Mouse (Mus musculus) forebrain, embryonic 15.5 days (tissue): ENCODE data around the gene Gm5431. TPM values are rescaled to one million over a fixed set of nuclear protein-coding genes. Genes with fewer than 3 reads are reported as not detected.
A peak's percentile ranks its signal among the peaks of the same experiment; 100 is the strongest.

Source experiments
- ATAC-seq: fragments of 200-750 bp; cut with Nextera tagmentation; replicated peaks from 2 replicates; pipeline ENCODE4 v1.8.0; 2017; ENCODE audit warnings: mild to moderate bottlenecking, moderate TSS enrichment, moderate library complexity
- H3K27ac ChIP-seq: fragments of 300-500 bp; sonication (generic); replicated peaks from 2 replicates; pipeline ENCODE4 v1.5.1; 2015; ENCODE audit warnings: mild to moderate bottlenecking, inconsistent platforms
- H3K27me3 ChIP-seq: fragments of 300-500 bp; sonication (generic); 2 replicates; pipeline ENCODE4 v1.6.1; 2015; ENCODE audit warnings: inconsistent platforms
- H3K36me3 ChIP-seq: fragments of 300-500 bp; sonication (generic); 2 replicates; pipeline ENCODE4 v1.6.1; 2015; ENCODE audit warnings: mild to moderate bottlenecking, inconsistent platforms
- H3K4me1 ChIP-seq: fragments of 300-500 bp; sonication (generic); 2 replicates; pipeline ENCODE4 v1.6.1; 2015; ENCODE audit warnings: inconsistent platforms
- H3K4me2 ChIP-seq: fragments of 300-500 bp; sonication (generic); replicated peaks from 2 replicates; pipeline ENCODE4 v1.6.1; 2015; ENCODE audit warnings: mild to moderate bottlenecking, inconsistent platforms
- H3K4me3 ChIP-seq: fragments of 300-500 bp; sonication (generic); 2 replicates; pipeline ENCODE4 v1.5.1; 2015; ENCODE audit warnings: mild to moderate bottlenecking, inconsistent platforms
- H3K9ac ChIP-seq: fragments of 300-500 bp; sonication (generic); replicated peaks from 2 replicates; pipeline ENCODE4 v1.6.1; 2015; ENCODE audit warnings: mild to moderate bottlenecking, inconsistent platforms
- H3K9me3 ChIP-seq: fragments of 300-500 bp; sonication (generic); 2 replicates; pipeline ENCODE4 v1.6.1; 2016; ENCODE audit warnings: inconsistent platforms
- WGBS: fragments of 180-500 bp; shearing (Covaris S2); methylation state at CpG from one replicate; pipeline ENCODE4 v1.1.7; 2015; ENCODE audit warnings: mixed read lengths; 5-methylcytosine and 5-hydroxymethylcytosine counted together
- polyA plus RNA-seq: library from polyadenylated mRNA; unstranded; fragments of >200 nt; fragmentation: Nextera tagmentation; extraction: Ambion mirVana; gene quantifications from 2 replicates; pipeline ENCODE4 v1.2.1, GENCODE M21; 2015

The Gm5431 gene
- polyA plus RNA-seq, 1 experiment from 2014 or later, result 0.11 TPM

GRCm38 (mm10) chr11:48869380-48870110, 32.5 kb downstream of the Gm5431 start:
- H3K27me3 ChIP-seq, result 0 out of 2 replicates have a peak, but pooled peaks cover 4% of the 10 kb centered on the region
- H3K9ac ChIP-seq, result no peak overlapping the region
- H3K4me2 ChIP-seq, result no peak overlapping the region
- no peak overlapping the region for H3K27ac ChIP-seq
- no peaks in the 10 kb centered on the region for H3K36me3 ChIP-seq
- H3K9me3 ChIP-seq, result no peaks in the 10 kb centered on the region
- H3K4me3 ChIP-seq, result no peak overlapping the region
- peaks cover 15% of the 10 kb centered on the region for H3K4me1 ChIP-seq
- 76% methylated on average over 7 of the region's 7 CpGs for WGBS
- no peak for ATAC-seq

- peaks cover 7% of the 10 kb centered on the region for H3K4me1 ChIP-seq
- H3K27ac ChIP-seq, result no peak overlapping the region
- H3K4me2 ChIP-seq, result no peak overlapping the region
- H3K36me3 ChIP-seq, result no peaks in the 10 kb centered on the region
- H3K9ac ChIP-seq, result no peak overlapping the region
- no peaks in the 10 kb centered on the region for H3K27me3 ChIP-seq
- no peak overlapping the region for H3K4me3 ChIP-seq
- no peak for ATAC-seq
- 96% methylated on average over 9 of the region's 9 CpGs for WGBS
- H3K9me3 ChIP-seq, result no peaks in the 10 kb centered on the region
Observed at GRCm38 (mm10) chr11:48866481-48866880, 35.5 kb downstream of the Gm5431 start.

GRCm38 (mm10) chr11:48863808-48864207, 38.2 kb downstream of the Gm5431 start:
- WGBS, result 89% methylated on average over 3 of the region's 3 CpGs
- Histone ChIP-seq H3K36me3 (no peaks in the 10 kb centered on the region), H3K27me3 (0 out of 2 replicates have a peak, but pooled peaks cover 4% of the 10 kb centered on the region), H3K4me2 (no peak overlapping the region), H3K9me3 (no peaks in the 10 kb centered on the region), H3K4me3 (no peak overlapping the region), H3K27ac (no peak overlapping the region), H3K4me1 (peaks cover 1% of the 10 kb centered on the region), H3K9ac (no peak overlapping the region)
- no peak for ATAC-seq

GRCm38 (mm10) chr11:48862784-48863319, 39.2 kb downstream of the Gm5431 start:
- Histone ChIP-seq H3K4me1 (peaks cover 11% of the 10 kb centered on the region), H3K27me3 (0 out of 2 replicates have a peak, but pooled peaks cover 8% of the 10 kb centered on the region), H3K4me2 (no peak overlapping the region), H3K9me3 (no peaks in the 10 kb centered on the region), H3K36me3 (no peaks in the 10 kb centered on the region), H3K4me3 (no peak overlapping the region), H3K9ac (no peak overlapping the region), H3K27ac (no peak overlapping the region)
- WGBS, result 84% methylated on average over 1 of the region's 1 CpGs
- ATAC-seq, result no peak

GRCm38 (mm10) chr11:48859014-48859413, 43.0 kb downstream of the Gm5431 start:
- H3K4me3 ChIP-seq, result peak overlapping the region; percentile 64
- WGBS, result 0% methylated on average over 6 of the region's 6 CpGs
- H3K9me3 ChIP-seq, result no peaks in the 10 kb centered on the region
- no peak overlapping the region for H3K27ac ChIP-seq
- peak overlapping the region; percentile 83 for H3K4me2 ChIP-seq
- H3K9ac ChIP-seq, result peak overlapping the region; percentile 37; the same call in 1 of the 2 replicates
- H3K4me1 ChIP-seq, result peaks cover 33% of the 10 kb centered on the region
- ATAC-seq, result no peak
- no peaks in the 10 kb centered on the region for H3K36me3 ChIP-seq
- 0 out of 2 replicates have a peak, but pooled peaks cover 8% of the 10 kb centered on the region for H3K27me3 ChIP-seq

GRCm38 (mm10) chr11:48853474-48854180, 48.4 kb downstream of the Gm5431 start:
- peak overlapping the region; percentile 83 for H3K4me2 ChIP-seq
- peaks cover 44% of the 10 kb centered on the region for H3K4me1 ChIP-seq
- H3K9ac ChIP-seq, result peak overlapping the region; percentile 51
- 0 out of 2 replicates have a peak, but pooled peaks cover 4% of the 10 kb centered on the region for H3K27me3 ChIP-seq
- H3K9me3 ChIP-seq, result no peaks in the 10 kb centered on the region
- no peaks in the 10 kb centered on the region for H3K36me3 ChIP-seq
- peak overlapping the region; percentile 64 for H3K4me3 ChIP-seq
- under 1% methylated on average over 31 of the region's 31 CpGs for WGBS
- peak overlapping the region; percentile 56 for H3K27ac ChIP-seq
- ATAC-seq, result peak; percentile 54

GRCm38 (mm10) chr11:48852624-48853473, 49.2 kb downstream of the Gm5431 start:
- Histone ChIP-seq H3K9ac (peak overlapping the region; percentile 51), H3K4me1 (peaks cover 36% of the 10 kb centered on the region), H3K27ac (peak overlapping the region; percentile 56), H3K4me2 (peak overlapping the region; percentile 83), H3K36me3 (no peaks in the 10 kb centered on the region), H3K4me3 (peak overlapping the region; percentile 64), H3K9me3 (no peaks in the 10 kb centered on the region), H3K27me3 (no peaks in the 10 kb centered on the region)
- 9% methylated on average over 23 of the region's 23 CpGs for WGBS
- peak; percentile 24 for ATAC-seq

GRCm38 (mm10) chr11:48852190-48852589, 49.8 kb downstream of the Gm5431 start:
- WGBS, result 73% methylated on average over 4 of the region's 4 CpGs
- H3K4me1 ChIP-seq, result peaks cover 31% of the 10 kb centered on the region
- ATAC-seq, result no peak
- no peaks in the 10 kb centered on the region for H3K9me3 ChIP-seq
- peak overlapping the region; percentile 64 for H3K4me3 ChIP-seq
- no peak overlapping the region for H3K27ac ChIP-seq
- no peaks in the 10 kb centered on the region for H3K27me3 ChIP-seq
- H3K9ac ChIP-seq, result no peak overlapping the region
- H3K4me2 ChIP-seq, result peak overlapping the region; percentile 83; the same call in 1 of the 2 replicates
- no peaks in the 10 kb centered on the region for H3K36me3 ChIP-seq

GRCm38 (mm10) chr11:48851270-48851995, 50.6 kb downstream of the Gm5431 start:
- Histone ChIP-seq H3K27me3 (no peaks in the 10 kb centered on the region), H3K4me3 (no peak overlapping the region), H3K9ac (no peak overlapping the region), H3K4me1 (peaks cover 30% of the 10 kb centered on the region), H3K9me3 (no peaks in the 10 kb centered on the region), H3K36me3 (no peaks in the 10 kb centered on the region), H3K4me2 (no peak overlapping the region), H3K27ac (no peak overlapping the region)
- no peak for ATAC-seq
- WGBS, result 85% methylated on average over 4 of the region's 4 CpGs

GRCm38 (mm10) chr11:48850240-48850639, 51.8 kb downstream of the Gm5431 start:
- no peaks in the 10 kb centered on the region for H3K36me3 ChIP-seq
- H3K4me1 ChIP-seq, result peaks cover 27% of the 10 kb centered on the region
- H3K27ac ChIP-seq, result no peak overlapping the region
- 50% methylated on average over 2 of the region's 2 CpGs for WGBS
- no peaks in the 10 kb centered on the region for H3K27me3 ChIP-seq
- ATAC-seq, result no peak
- H3K4me3 ChIP-seq, result no peak overlapping the region
- H3K4me2 ChIP-seq, result no peak overlapping the region
- no peaks in the 10 kb centered on the region for H3K9me3 ChIP-seq
- no peak overlapping the region for H3K9ac ChIP-seq

GRCm38 (mm10) chr11:48846881-48847280, 55.1 kb downstream of the Gm5431 start:
- no peak overlapping the region for H3K4me2 ChIP-seq
- H3K36me3 ChIP-seq, result no peaks in the 10 kb centered on the region
- H3K9ac ChIP-seq, result no peak overlapping the region
- no peak overlapping the region for H3K4me3 ChIP-seq
- no peaks in the 10 kb centered on the region for H3K9me3 ChIP-seq
- 71% methylated on average over 5 of the region's 5 CpGs for WGBS
- no peak for ATAC-seq
- H3K27ac ChIP-seq, result no peak overlapping the region
- H3K27me3 ChIP-seq, result no peaks in the 10 kb centered on the region
- no peaks in the 10 kb centered on the region for H3K4me1 ChIP-seq
